Mouse (Mus musculus) urinary bladder, postnatal 0 days (tissue): Measurements from ENCODE around the gene Asic4. TPM values are rescaled to one million over a fixed set of nuclear protein-coding genes. Genes with fewer than 3 reads are reported as not detected.

Source experiments
- polyA plus RNA-seq: library from polyadenylated mRNA; unstranded; fragments of >200 nt; fragmentation: Nextera tagmentation; extraction: Ambion mirVana; gene quantifications from 2 replicates; pipeline ENCODE4 v1.2.1, GENCODE M21; 2015

Asic4 gene
- 0.33 and 0.40 TPM in 2 replicates for polyA plus RNA-seq

DNA sequence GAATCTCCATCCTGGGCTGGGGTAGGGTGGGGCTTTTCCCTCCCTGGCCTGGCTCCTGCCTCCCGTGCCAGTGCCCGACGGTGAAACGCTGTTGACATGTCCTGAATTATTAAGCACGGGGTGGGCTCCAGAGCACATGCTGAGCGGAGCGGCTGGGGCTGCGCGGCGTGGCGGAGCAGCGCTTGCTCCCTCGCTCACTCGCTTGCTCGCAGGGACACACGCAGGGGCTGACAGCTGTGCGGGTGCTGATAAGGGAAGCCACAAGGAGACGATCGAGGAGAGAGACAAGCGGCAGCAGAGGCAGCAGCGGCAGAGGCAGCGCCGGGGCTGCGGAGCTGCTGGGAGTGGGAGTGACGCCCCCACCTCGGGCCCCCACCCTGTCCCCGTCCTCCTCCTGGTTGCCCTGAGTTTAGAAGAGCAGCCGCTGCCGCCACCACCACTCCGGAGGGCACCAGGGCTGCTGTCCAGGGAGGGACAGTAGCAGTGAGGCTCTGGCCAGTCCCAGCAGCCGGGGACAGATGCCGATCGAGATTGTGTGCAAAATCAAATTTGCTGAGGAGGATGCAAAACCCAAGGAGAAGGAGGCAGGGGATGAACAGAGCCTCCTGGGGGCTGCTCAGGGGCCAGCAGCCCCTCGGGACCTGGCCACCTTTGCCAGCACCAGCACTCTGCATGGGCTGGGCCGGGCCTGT is at the start of gene Asic4:
Gene Asic4, plus strand, starts transcription at position 123 of the 692 bp plus-strand sequence.

GRCm38 (mm10) chr1:75435475-75436328 is 14.5 kb upstream of the Asic4 start, which contains the start of gene Gmppa:
Gmppa (plus strand) TSS chr1:75435930.

GRCm38 (mm10) chr1:75478916-75479634 is 28.8 kb downstream of the Asic4 start, which contains the start of the genes Chpf and Tmem198:
Chpf (minus strand) TSS chr1:75479307.
Tmem198 (plus strand) TSS chr1:75479532.

DNA sequence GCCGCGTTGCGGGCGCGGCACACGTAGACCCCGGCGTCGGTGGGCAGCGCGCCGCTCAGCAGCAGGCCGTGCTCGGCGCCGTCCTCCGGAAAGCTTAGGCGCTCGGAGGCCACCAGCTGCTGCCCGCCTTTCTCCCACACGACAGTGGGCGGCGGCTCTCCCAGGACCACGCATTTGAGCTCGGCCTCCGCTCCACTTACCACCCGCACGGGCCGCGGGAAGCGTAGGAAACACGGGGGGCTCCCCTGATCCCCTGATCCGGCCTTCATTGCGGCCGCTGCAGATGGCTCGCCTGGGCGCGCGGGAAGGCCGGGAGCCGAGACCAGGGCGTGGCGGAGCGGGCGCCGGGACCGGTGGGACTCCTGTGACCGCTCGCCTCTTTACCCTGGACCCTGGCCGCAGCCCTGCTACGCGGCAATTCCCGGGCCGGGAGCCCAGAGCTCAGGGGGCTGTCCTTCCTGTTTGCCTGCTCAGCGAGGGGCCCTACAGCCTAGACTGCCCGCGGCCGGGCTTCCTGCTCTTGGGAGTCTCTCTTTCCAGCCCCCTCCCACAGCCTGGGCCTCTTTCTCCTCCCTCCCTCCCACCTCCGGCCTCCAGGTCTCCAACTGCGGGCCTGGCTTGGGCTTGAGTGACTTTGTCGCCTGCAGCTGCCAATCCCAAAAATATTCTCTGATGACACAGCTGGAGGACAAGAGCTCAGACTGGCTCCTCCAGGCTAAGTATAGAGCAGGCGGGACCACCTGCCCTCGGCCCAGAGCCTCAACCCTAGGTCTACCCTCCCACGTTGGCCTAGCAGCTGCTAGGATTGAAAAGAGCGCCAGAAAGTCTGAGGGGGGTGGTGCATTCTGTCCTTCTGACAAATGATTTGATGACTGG is 56.0 kb downstream of the Asic4 start, which contains the start of gene Obsl1:
Gene Obsl1, minus strand, starts transcription at position 497 of the 876 bp plus-strand sequence.

GRCm38 (mm10) chr1:75507006-75507405 is 56.8 kb downstream of the Asic4 start, which contains the start of gene Inha:
Inha (plus strand) TSS chr1:75507077.

GRCm38 (mm10) chr1:75521321-75522031 is 71.2 kb downstream of the Asic4 start, which contains the start of gene Stk11ip:
Stk11ip (plus strand) TSS chr1:75521529.

Other genes with a start within 250 kb of the Asic4 start
- 7.8 and 8.9 TPM in 2 replicates for gene Glb1l, start 239.6 kb upstream of the Asic4 start, polyA plus RNA-seq
- gene Stk16, start 239.6 kb upstream of the Asic4 start, polyA plus RNA-seq = 66.2 and 71.5 TPM in 2 replicates
- gene Tuba4a, start 230.6 kb upstream of the Asic4 start, polyA plus RNA-seq = 37.9 and 41.5 TPM in 2 replicates
- gene A630095N17Rik, start 218.3 kb upstream of the Asic4 start, polyA plus RNA-seq = not detected in 2 replicates
- 20.6 and 27.3 TPM in 2 replicates for gene Dnajb2, start 214.0 kb upstream of the Asic4 start, polyA plus RNA-seq
- 0.30 TPM in 2 replicates for gene Ptprn, start 185.9 kb upstream of the Asic4 start, polyA plus RNA-seq
- 0.29 TPM in 1 of 2 replicates, not detected in the other for gene Resp18, start 172.0 kb upstream of the Asic4 start, polyA plus RNA-seq
- 153 and 154 TPM in 2 replicates for gene Dnpep, start 132.4 kb upstream of the Asic4 start, polyA plus RNA-seq
- gene Des, start 90.1 kb upstream of the Asic4 start, polyA plus RNA-seq = 2,029 and 2,461 TPM in 2 replicates
- 51.1 and 53.5 TPM in 2 replicates for gene Speg, start 75.1 kb upstream of the Asic4 start, polyA plus RNA-seq
- 89.2 and 102 TPM in 2 replicates for gene Gmppa, start 14.5 kb upstream of the Asic4 start, polyA plus RNA-seq
- 45.4 and 46.4 TPM in 2 replicates for gene Chpf, start 28.9 kb downstream of the Asic4 start, polyA plus RNA-seq
- gene Tmem198, start 29.1 kb downstream of the Asic4 start, polyA plus RNA-seq = 1.1 and 1.4 TPM in 2 replicates
- 28.7 and 29.1 TPM in 2 replicates for gene Obsl1, start 56.0 kb downstream of the Asic4 start, polyA plus RNA-seq
- 5.0 and 6.0 TPM in 2 replicates for gene Inha, start 56.6 kb downstream of the Asic4 start, polyA plus RNA-seq
- 7.6 and 8.2 TPM in 2 replicates for gene Stk11ip, start 71.1 kb downstream of the Asic4 start, polyA plus RNA-seq
- 25.2 and 29.3 TPM in 2 replicates for gene Slc4a3, start 95.8 kb downstream of the Asic4 start, polyA plus RNA-seq